Mouse (Mus musculus) adrenal gland, postnatal 14 days (tissue): ENCODE measurements at regions not wholly inside any gene's neighbourhood (a gene's known extent, or its start where the extent isn't known, plus 50 kb on each side); places are given as distances from the start of the nearest gene placed in this dataset.

Experiments used
- DNase-seq: peaks from one replicate; pipeline ENCODE4 v3.0.0; 2021; ENCODE audit warnings: mixed read lengths

- DNase-seq = no peak
Measured at GRCm38 (mm10) chr5:128482617-128483440, 50.0 kb upstream of the Tmem132d start.
